Mouse (Mus musculus) layer of hippocampus, postnatal 10 days (tissue): ENCODE measurements around the gene Phldb1. TPM values are rescaled to one million over a fixed set of nuclear protein-coding genes. Genes with fewer than 3 reads are reported as not detected.
A peak's percentile ranks its signal among the peaks of the same experiment; 100 is the strongest.

Experiments used
- DNase-seq, 2 experiments: peaks; one replicate each; pipeline ENCODE4 v3.0.0; 2021; ENCODE audit warnings: low spot score in 2 of 2
- total RNA-seq, 2 experiments: library from RNA; stranded (reverse); gene quantifications; 2 replicates each; pipeline ENCODE4 v1.2.3; 2021

The Phldb1 gene
- total RNA-seq, 2 experiments from 2014 or later, result 87.9 to 102 TPM

- no peak for DNase-seq
These were observed 24.8 kb downstream of the Phldb1 start for GRCm38 (mm10) chr9:44710213-44710612.

- DNase-seq, result no peak
These were observed 25.4 kb downstream of the Phldb1 start for GRCm38 (mm10) chr9:44709600-44709999.

DNA sequence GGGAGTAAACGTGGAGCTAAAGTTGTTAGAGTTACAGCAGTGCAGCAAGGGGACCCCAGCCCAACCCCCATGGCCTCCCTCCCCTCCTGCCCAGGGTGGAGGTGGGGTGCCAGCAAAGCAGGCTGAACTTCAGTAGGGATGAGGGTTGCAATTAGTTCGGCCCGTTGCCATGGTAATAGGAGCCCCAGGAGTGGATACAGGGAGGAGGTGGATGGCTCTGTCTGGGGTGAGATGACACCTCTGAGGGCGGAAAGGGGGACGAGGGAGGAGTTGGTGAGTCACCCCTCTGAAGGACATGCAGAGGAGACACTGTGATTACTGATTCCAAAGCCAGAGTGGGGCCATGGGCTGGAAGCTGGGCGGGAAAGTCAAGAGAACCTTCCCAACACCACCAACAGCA, 26.1 kb downstream of the Phldb1 start:
- no peak for DNase-seq

- peak in 1 of 2 experiments; percentile 61 for DNase-seq
These were observed 26.6 kb downstream of the Phldb1 start for GRCm38 (mm10) chr9:44708429-44708765.

GRCm38 (mm10) chr9:44707749-44708428, 27.1 kb downstream of the Phldb1 start:
- DNase-seq, result no peak

GRCm38 (mm10) chr9:44699730-44700129, 35.3 kb downstream of the Phldb1 start:
- no peak for DNase-seq

GRCm38 (mm10) chr9:44699196-44699595, 35.8 kb downstream of the Phldb1 start:
- no peak for DNase-seq

- DNase-seq, result no peak
These were observed 37.1 kb downstream of the Phldb1 start for GRCm38 (mm10) chr9:44697866-44698265.

GRCm38 (mm10) chr9:44693071-44693470, 41.9 kb downstream of the Phldb1 start:
- no peak for DNase-seq

GRCm38 (mm10) chr9:44691671-44692520, 43.1 kb downstream of the Phldb1 start:
- DNase-seq, result peak; percentile 67 to 71

GRCm38 (mm10) chr9:44690641-44691040, 44.4 kb downstream of the Phldb1 start:
- DNase-seq, result no peak

DNA sequence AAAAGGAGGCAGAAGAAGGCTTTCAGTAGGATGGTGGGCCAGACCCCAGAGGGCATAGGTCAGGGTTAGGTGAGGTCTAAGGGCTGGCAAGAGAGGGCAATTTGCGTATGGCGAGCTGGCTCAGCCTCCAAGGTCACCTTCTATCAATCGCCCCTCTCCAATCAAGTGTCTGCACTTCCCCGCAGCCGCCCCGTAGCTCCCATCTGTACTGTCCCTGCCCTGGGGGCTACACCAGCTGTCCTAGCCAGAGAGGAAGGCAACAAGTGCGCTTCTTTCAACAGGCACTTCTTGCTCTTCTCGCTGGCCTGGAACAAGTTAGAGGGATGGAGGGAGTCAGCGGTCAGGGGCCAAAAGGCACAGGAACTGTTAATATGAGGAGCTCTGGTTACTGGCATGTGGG, 47.0 kb downstream of the Phldb1 start:
- no peak for DNase-seq

GRCm38 (mm10) chr9:44686638-44687037, 48.4 kb downstream of the Phldb1 start:
- DNase-seq, result peak; percentile 54 to 55

GRCm38 (mm10) chr9:44685346-44686330, 49.4 kb downstream of the Phldb1 start:
- peak; percentile 85 to 86 for DNase-seq

DNA sequence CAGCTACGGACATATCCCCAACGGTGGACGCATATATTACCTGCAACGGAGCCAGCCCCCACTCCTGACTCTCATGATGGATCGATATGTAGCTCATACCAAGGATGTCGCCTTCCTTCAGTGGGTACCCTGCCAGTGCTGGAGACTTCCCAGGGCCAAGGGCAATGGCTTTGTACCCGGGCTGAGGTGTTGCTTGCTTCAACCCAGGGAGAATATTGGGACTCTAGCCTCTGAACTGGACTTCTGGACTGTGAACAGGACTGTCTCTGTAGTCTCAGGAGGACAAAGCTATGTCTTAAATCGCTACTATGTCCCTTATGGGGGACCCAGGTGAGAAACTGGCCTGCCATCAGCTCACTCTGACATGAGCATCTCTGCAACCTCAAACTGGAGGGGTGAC, 52.0 kb downstream of the Phldb1 start:
- no peak for DNase-seq

DNA sequence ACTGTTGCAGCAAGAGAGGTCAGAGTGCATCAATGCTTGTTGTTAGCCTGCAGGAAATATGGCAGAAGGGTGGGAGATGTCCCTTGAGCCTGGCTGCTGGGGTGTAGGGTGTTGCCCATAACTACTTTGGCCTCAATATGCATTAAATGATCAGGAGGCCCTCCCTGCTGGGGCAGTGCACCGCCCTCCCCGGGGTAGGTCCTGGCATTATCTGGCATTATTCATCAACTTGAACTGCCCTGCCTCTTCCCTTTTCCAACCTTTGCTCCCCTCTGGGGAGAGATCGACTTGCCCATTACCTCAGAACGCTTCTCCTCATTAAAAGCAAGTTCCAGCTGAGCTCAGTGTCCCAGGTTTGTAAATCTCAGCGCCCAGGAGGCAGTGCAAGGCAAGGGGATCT, 55.4 kb downstream of the Phldb1 start:
- no peak for DNase-seq

- DNase-seq, result no peak
These were observed 56.6 kb downstream of the Phldb1 start for GRCm38 (mm10) chr9:44678288-44678871.

- no peak for DNase-seq
These were observed 62.0 kb downstream of the Phldb1 start, which contains the start of gene Treh for GRCm38 (mm10) chr9:44673005-44673404. Gene Treh (plus strand): TSS chr9:44673233.

- DNase-seq, result no peak
These were observed 62.6 kb downstream of the Phldb1 start for GRCm38 (mm10) chr9:44672291-44672865.

- no peak for DNase-seq
These were observed 63.6 kb downstream of the Phldb1 start for GRCm38 (mm10) chr9:44671416-44671815.

GRCm38 (mm10) chr9:44663706-44664105, 71.3 kb downstream of the Phldb1 start:
- DNase-seq, result no peak
